Mouse (Mus musculus) stomach, embryonic 16.5 days (tissue): ENCODE results near the gene Hsd17b1. TPM values are rescaled to one million over a fixed set of nuclear protein-coding genes. Genes with fewer than 3 reads are reported as not detected.

Experiments
- ATAC-seq: fragments of 200-750 bp; cut with Nextera tagmentation; 2 replicates; pipeline ENCODE4 v1.8.0; 2017; ENCODE audit warnings: moderate number of reproducible peaks, moderate TSS enrichment; ENCODE audit not compliant: insufficient read depth, low FRiP score
- H3K27ac ChIP-seq: fragments of 300-500 bp; sonication (generic); 2 replicates; pipeline ENCODE4 v1.5.1; 2014; ENCODE audit warnings: low read length
- H3K27me3 ChIP-seq: fragments of 300-500 bp; sonication (generic); 2 replicates; pipeline ENCODE4 v1.6.1; 2014; ENCODE audit warnings: low read length, control low read depth, mixed read lengths; ENCODE audit not compliant: control insufficient read depth, insufficient read depth
- H3K36me3 ChIP-seq: fragments of 300-500 bp; sonication (generic); 2 replicates; pipeline ENCODE4 v1.6.1; 2014; ENCODE audit warnings: low read length; ENCODE audit not compliant: control insufficient read depth, insufficient read depth
- H3K4me1 ChIP-seq: fragments of 300-500 bp; sonication (generic); 2 replicates; pipeline ENCODE4 v1.6.1; 2014; ENCODE audit warnings: low read length, control low read depth, mixed read lengths; ENCODE audit not compliant: control insufficient read depth, insufficient read depth
- H3K4me2 ChIP-seq: fragments of 300-500 bp; sonication (generic); 2 replicates; pipeline ENCODE4 v1.6.1; 2014; ENCODE audit warnings: low read depth, low read length, mixed read lengths
- H3K4me3 ChIP-seq: fragments of 300-500 bp; sonication (generic); replicated peaks from 2 replicates; pipeline ENCODE4 v1.5.1; 2014; ENCODE audit warnings: mild to moderate bottlenecking, low read length
- H3K9ac ChIP-seq: fragments of 300-500 bp; sonication (generic); 2 replicates; pipeline ENCODE4 v1.6.1; 2014; ENCODE audit warnings: low read length
- H3K9me3 ChIP-seq: fragments of 300-500 bp; sonication (generic); replicated peaks from 2 replicates; pipeline ENCODE4 v1.6.1; 2016; ENCODE audit warnings: low read length, control low read depth; ENCODE audit not compliant: control insufficient read depth
- WGBS: fragments of 180-500 bp; shearing (Covaris S2); extraction: QIAGEN DNeasy Blood & Tissue Kit; methylation state at CpG from one replicate; pipeline ENCODE4 v1.1.7; 2014; 5-methylcytosine and 5-hydroxymethylcytosine counted together
- polyA plus RNA-seq: library from polyadenylated mRNA; unstranded; fragments of >200 nt; fragmentation: Nextera tagmentation; extraction: Ambion mirVana; gene quantifications from 2 replicates; pipeline ENCODE4 v1.2.1, GENCODE M21; 2015

Gene Hsd17b1
- polyA plus RNA-seq, 1 experiment from 2014 or later = 0.30 TPM

DNA sequence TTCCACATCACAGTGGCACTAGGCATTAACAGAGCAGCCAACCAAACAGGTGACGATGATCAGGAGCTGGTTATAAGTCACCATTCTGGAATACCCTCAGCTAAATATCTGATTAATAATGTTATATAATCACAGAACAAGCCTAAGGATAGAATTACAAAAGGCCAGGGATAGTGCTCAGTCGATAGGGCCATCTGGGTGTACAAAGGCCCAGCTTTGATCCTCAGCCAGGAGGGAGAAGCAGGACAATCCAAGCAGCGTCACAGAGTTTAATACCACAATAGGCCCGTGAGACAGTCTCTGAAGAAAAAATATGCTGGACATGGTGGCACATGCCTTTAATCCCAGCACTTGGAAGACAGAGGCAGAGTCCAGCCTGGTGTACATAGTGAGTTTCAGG is 31.1 kb downstream of the Hsd17b1 start:
- H3K4me3 ChIP-seq = no peak overlapping the region
- no peaks in the 10 kb centered on the region for H3K4me1 ChIP-seq
- no peaks in the 10 kb centered on the region for H3K36me3 ChIP-seq
- ATAC-seq = no peak
- no peak overlapping the region for H3K27ac ChIP-seq
- H3K9me3 ChIP-seq = no peaks in the 10 kb centered on the region
- H3K9ac ChIP-seq = no peak overlapping the region
- 75% methylated on average over 4 of the region's 4 CpGs for WGBS
- H3K4me2 ChIP-seq = no peak overlapping the region
- no peaks in the 10 kb centered on the region for H3K27me3 ChIP-seq

GRCm38 (mm10) chr11:101110708-101111107 is 32.5 kb downstream of the Hsd17b1 start:
- 45% methylated on average over 5 of the region's 5 CpGs for whole genome bisulfite sequencing
- no peak overlapping the region for H3K4me2 ChIP-seq
- ATAC-seq = no peak

DNA sequence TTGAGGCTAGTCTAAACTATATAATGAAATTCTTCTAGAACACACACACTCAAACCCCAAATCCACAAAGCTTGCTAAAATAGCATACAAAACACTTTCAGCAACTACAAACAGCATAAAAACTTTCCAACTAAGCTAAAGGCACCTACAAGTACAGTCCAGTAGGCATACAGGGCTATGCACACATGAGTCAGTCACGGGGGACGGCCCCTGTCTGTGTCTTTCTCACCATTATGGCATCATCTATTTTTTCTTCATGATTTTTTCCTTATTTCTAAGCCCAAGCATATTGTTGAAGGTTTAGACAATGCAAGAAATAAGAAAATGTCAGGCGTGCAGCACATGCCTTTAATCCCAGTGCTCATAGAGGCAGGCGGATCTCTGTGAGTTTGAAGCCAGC is 33.0 kb downstream of the Hsd17b1 start:
- no peak overlapping the region for H3K9ac ChIP-seq
- no peaks in the 10 kb centered on the region for H3K27me3 ChIP-seq
- H3K4me3 ChIP-seq = no peak overlapping the region
- no peaks in the 10 kb centered on the region for H3K9me3 ChIP-seq
- no peak overlapping the region for H3K4me2 ChIP-seq
- no peaks in the 10 kb centered on the region for H3K36me3 ChIP-seq
- peak overlapping the region; percentile 35; the same call in 1 of the 2 replicates for H3K27ac ChIP-seq
- no peak for ATAC-seq
- H3K4me1 ChIP-seq = 0 out of 2 replicates have a peak, but pooled peaks cover 3% of the 10 kb centered on the region
- WGBS = 79% methylated on average over 4 of the region's 4 CpGs

More at GRCm38 (mm10) chr11:101110708-101111107, 32.5 kb downstream of the Hsd17b1 start:
- H3K27ac ChIP-seq = peak overlapping the region; percentile 35; the same call in 1 of the 2 replicates
- no peaks in the 10 kb centered on the region for H3K36me3 ChIP-seq
- H3K4me1 ChIP-seq = no peaks in the 10 kb centered on the region
- no peak overlapping the region; the same call in 1 of the 2 replicates for H3K9ac ChIP-seq
- H3K4me3 ChIP-seq = no peak overlapping the region
- H3K9me3 ChIP-seq = no peaks in the 10 kb centered on the region
- H3K27me3 ChIP-seq = no peaks in the 10 kb centered on the region

GRCm38 (mm10) chr11:101112186-101112585 is 34.0 kb downstream of the Hsd17b1 start:
- Histone ChIP-seq H3K4me2 (no peak overlapping the region), H3K27me3 (no peaks in the 10 kb centered on the region), H3K4me1 (peaks cover 3% of the 10 kb centered on the region; the same call in 1 of the 2 replicates), H3K9ac (no peak overlapping the region), H3K36me3 (no peaks in the 10 kb centered on the region), H3K9me3 (no peaks in the 10 kb centered on the region), H3K27ac (no peak overlapping the region), H3K4me3 (no peak overlapping the region)
- ATAC-seq = no peak
- WGBS = 84% methylated on average over 3 of the region's 3 CpGs

- no peaks in the 10 kb centered on the region for H3K27me3 ChIP-seq
- no peaks in the 10 kb centered on the region for H3K9me3 ChIP-seq
- WGBS = 64% methylated on average over 2 of the region's 2 CpGs
- H3K9ac ChIP-seq = no peak overlapping the region
- peak overlapping the region; percentile 10 for H3K27ac ChIP-seq
- no peak for ATAC-seq
- H3K4me3 ChIP-seq = no peak overlapping the region
- H3K4me2 ChIP-seq = no peak overlapping the region
- H3K4me1 ChIP-seq = peaks cover 14% of the 10 kb centered on the region
- no peaks in the 10 kb centered on the region for H3K36me3 ChIP-seq
These were observed 37.4 kb downstream of the Hsd17b1 start for GRCm38 (mm10) chr11:101115564-101115963.

GRCm38 (mm10) chr11:101118105-101118504 is 39.9 kb downstream of the Hsd17b1 start:
- no peaks in the 10 kb centered on the region for H3K27me3 ChIP-seq
- WGBS = 23% methylated on average over 4 of the region's 4 CpGs
- no peaks in the 10 kb centered on the region for H3K36me3 ChIP-seq
- no peak for ATAC-seq
- H3K9me3 ChIP-seq = no peaks in the 10 kb centered on the region
- peak overlapping the region; percentile 93 for H3K4me3 ChIP-seq
- H3K4me2 ChIP-seq = peak overlapping the region; percentile 74
- H3K9ac ChIP-seq = peak overlapping the region; percentile 93
- no peak overlapping the region for H3K27ac ChIP-seq
- H3K4me1 ChIP-seq = peaks cover 18% of the 10 kb centered on the region

DNA sequence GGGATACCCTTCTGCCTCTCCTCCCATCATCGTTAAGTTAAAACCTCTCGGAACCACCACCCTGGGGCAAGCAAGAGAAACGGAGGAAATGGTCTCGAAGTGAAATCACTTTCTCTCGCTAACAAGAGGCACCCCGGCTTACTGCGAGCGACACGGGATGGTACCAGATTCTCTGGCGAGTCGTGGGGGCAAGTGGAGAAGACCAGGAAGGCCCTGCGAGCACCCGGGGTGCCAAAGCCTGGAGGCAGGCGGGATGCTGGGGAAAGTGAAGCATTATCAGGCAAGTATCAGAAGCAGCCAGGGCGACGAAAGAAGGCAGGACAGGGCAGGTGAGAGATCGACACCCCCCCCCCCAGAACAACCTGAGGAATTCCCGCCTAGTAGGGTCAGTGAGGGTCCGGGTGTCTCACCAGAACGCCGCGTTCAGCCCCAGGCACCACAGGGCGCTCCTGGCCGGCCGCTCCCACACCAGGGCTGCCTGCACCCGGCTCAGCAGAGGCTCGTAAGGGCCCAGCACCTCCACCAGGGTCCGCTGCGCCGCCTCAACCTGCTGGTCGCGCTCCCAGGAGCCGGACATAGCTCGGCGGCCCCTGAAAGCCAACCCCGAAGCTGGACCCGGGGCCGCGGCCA is 41.0 kb downstream of the Hsd17b1 start:
- Histone ChIP-seq H3K36me3 (no peaks in the 10 kb centered on the region), H3K27ac (peak overlapping the region; percentile 85), H3K9ac (peak overlapping the region; percentile 93), H3K4me3 (peak overlapping the region; percentile 93), H3K9me3 (no peaks in the 10 kb centered on the region), H3K4me1 (peaks cover 18% of the 10 kb centered on the region), H3K27me3 (no peaks in the 10 kb centered on the region), H3K4me2 (peak overlapping the region; percentile 74)
- peak; percentile 74 for ATAC-seq
- under 1% methylated on average over 37 of the region's 39 CpGs for WGBS

GRCm38 (mm10) chr11:101119761-101120544 is 41.7 kb downstream of the Hsd17b1 start, which contains the start of the genes Retreg3 and Tubg1:
Gene Retreg3, minus strand, starts transcription at chr11:101119893.
Gene Tubg1, plus strand, starts transcription at chr11:101119938.
- WGBS = under 1% methylated on average over 61 of the region's 61 CpGs
- Histone ChIP-seq H3K4me2 (peak within 1 kb of the TSS; percentile 96), H3K4me3 (peak within 1 kb of the TSS; percentile 93), H3K27ac (peak within 1 kb of the TSS; percentile 92), H3K9me3 (no peaks in the 10 kb centered on the region), H3K27me3 (no peaks in the 10 kb centered on the region), H3K9ac (peak within 1 kb of the TSS; percentile 93), H3K4me1 (peaks cover 18% of the 10 kb centered on the region), H3K36me3 (no peaks in the 10 kb centered on the region)
- ATAC-seq = peak; percentile 97
